Mouse (Mus musculus) olfactory bulb, adult 2 months (tissue): ENCODE results near the gene Ppp1r15b.

Experiments used
- CTCF ChIP-seq: fragments of 200-500 bp; IDR thresholded peaks from 2 replicates; pipeline ENCODE4 v1.5.1; 2012; ENCODE audit warnings: low read depth, mild to moderate bottlenecking, low read length, moderate library complexity; ENCODE audit not compliant: insufficient read depth
- POLR2A ChIP-seq: fragments of 200-500 bp; IDR thresholded peaks from 2 replicates; pipeline ENCODE4 v1.6.1; 2012; ENCODE audit warnings: mild to moderate bottlenecking, low read depth, low read length, moderate library complexity; ENCODE audit not compliant: insufficient read depth

DNA sequence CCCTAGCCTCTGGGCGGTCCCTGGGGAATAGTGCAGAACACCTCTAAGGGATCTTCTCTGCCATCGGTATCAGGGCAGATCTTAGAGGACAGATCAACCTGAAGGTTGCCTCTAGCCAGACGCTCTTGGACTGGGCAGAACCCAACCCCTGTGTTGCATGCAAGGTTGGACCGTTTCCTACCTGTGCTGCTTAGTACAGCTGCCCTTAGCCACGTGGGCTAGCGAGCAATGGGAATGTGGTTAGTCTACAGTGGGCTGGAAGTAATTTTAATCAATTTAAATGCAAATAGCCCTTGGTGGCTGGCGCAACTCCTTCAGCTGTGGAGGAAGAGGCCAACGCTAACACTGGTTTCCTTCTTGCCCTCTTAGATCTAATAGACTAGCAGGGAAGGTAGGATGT is 39.3 kb downstream of the Ppp1r15b start:
- no peak for TF ChIP-seq CTCF
- no peak for TF ChIP-seq POLR2A
